Mouse (Mus musculus): Measurements from ENCODE around the gene Csf2rb. TPM values are rescaled to one million over a fixed set of nuclear protein-coding genes. Genes with fewer than 3 reads are reported as not detected.

Csf2rb gene
- total and polyA plus RNA-seq, 2 experiments = 1.8 to 3.6 TPM

DNA sequence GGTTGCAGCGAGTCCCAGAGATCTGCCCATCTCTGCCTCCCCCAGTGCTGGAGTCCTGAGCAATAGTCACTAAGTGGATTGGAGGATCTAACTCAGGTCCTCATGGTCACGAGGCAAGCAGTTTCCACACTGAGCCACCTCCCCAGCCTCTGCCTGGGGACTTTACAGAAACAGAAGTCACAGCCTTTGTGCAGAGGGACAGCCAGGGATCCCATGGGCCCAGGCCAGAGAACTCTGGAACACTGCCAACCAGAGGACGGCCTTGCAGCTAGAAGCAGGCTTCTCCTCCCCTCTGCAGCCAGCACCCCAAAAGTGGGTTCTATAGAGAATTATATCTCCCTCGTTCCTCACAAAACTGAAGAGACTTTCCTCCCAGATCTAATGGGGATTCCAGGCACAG is 76.4 kb downstream of the Csf2rb start:
- 13% methylated on average over 4 of the region's 4 CpGs for WGBS
- no peak overlapping the region for H3K4me3 ChIP-seq (ENCODE audit: insufficient read depth, low read depth, low read length)
- peak overlapping the region; percentile 25 for H3K9ac ChIP-seq (ENCODE audit: low read depth, low read length)
- no peaks in the 10 kb centered on the region for H3K27me3 ChIP-seq (ENCODE audit: control insufficient read depth, insufficient read depth, low read length)
- no peak for TF ChIP-seq POLR2A (IDR thresholded peaks at IDR 0.05; ENCODE audit: extremely low read depth, insufficient read depth, low read length)
- TF ChIP-seq CTCF (IDR thresholded peaks at IDR 0.05; ENCODE audit: low read depth, low read length) = no peak
- peak overlapping the region; percentile 53 for H3K27ac ChIP-seq (replicated peaks; ENCODE audit: insufficient read depth, low read depth, low read length)
- peak; percentile 86 for DNase-seq (ENCODE audit: extremely low read depth, low read depth, low spot score)
- H3K79me2 ChIP-seq (ENCODE audit: control insufficient read depth, insufficient read depth, low read length) = peaks cover 15% of the 10 kb centered on the region; the same call in 1 of the 2 replicates
- 0 out of 2 replicates have a peak, but pooled peaks cover 3% of the 10 kb centered on the region for H3K36me3 ChIP-seq (ENCODE audit: control insufficient read depth, insufficient read depth, low read length)
- H3K4me1 ChIP-seq (ENCODE audit: control insufficient read depth, insufficient read depth, low read length) = peaks cover 11% of the 10 kb centered on the region

DNA sequence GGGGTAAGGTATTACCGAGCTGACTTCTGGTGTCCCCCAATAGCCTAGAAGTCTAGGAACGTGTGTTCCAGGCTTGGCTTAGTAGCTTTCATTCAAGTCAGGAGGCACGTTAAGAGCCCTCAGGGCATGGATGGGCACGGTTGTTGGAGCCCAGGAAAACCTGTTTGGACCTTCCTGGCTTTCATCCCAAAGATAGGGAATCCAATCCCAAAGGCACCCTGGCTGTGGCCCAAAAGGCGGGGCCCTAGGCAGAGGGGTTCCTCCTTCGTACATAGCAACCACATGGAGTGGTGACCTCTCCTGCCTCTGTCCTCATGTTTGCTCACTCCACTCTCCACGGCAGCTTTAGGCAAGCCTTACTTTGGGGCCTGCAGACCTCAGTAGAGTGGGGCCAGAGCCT is 76.9 kb downstream of the Csf2rb start:
- H3K27ac ChIP-seq (replicated peaks; ENCODE audit: insufficient read depth, low read depth, low read length) = peak overlapping the region; percentile 90
- H3K79me2 ChIP-seq (ENCODE audit: control insufficient read depth, insufficient read depth, low read length) = peaks cover 18% of the 10 kb centered on the region; the same call in 1 of the 2 replicates
- WGBS = 15% methylated on average over 7 of the region's 7 CpGs
- H3K9ac ChIP-seq (ENCODE audit: low read depth, low read length) = peak overlapping the region; percentile 56
- TF ChIP-seq POLR2A (IDR thresholded peaks at IDR 0.05; ENCODE audit: extremely low read depth, insufficient read depth, low read length) (no peak), CTCF (IDR thresholded peaks at IDR 0.05; ENCODE audit: low read depth, low read length) (no peak)
- H3K4me3 ChIP-seq (ENCODE audit: insufficient read depth, low read depth, low read length) = no peak overlapping the region; the same call in 1 of the 2 replicates
- H3K27me3 ChIP-seq (ENCODE audit: control insufficient read depth, insufficient read depth, low read length) = no peaks in the 10 kb centered on the region
- peaks cover 11% of the 10 kb centered on the region for H3K4me1 ChIP-seq (ENCODE audit: control insufficient read depth, insufficient read depth, low read length)
- peak; percentile 94 for DNase-seq (ENCODE audit: extremely low read depth, low read depth, low spot score)
- H3K36me3 ChIP-seq (ENCODE audit: control insufficient read depth, insufficient read depth, low read length) = 0 out of 2 replicates have a peak, but pooled peaks cover 3% of the 10 kb centered on the region

DNA sequence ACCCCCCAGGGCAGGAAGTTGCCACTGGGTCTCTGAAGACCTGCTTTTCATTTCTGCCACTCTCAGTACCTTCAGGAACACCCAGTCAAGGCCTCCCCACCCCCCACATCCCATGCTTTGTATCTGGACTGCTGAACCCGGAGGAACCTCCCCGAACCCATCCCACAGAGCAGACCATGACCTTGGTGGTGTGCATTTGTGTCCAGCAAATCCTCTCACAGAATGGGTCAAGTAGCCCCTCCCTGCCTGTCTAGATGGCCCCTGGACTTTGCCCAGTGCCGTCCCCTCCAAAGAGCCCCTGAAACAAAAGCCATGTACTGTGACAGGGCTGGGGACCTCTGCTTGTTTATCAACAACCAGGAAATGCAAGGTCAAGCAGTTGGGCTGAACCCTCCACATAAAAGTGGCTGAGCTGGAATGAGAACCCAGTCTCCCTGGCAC is 77.8 kb downstream of the Csf2rb start:
- peak overlapping the region; percentile 90 for H3K27ac ChIP-seq (replicated peaks; ENCODE audit: insufficient read depth, low read depth, low read length)
- peak overlapping the region; percentile 56 for H3K9ac ChIP-seq (ENCODE audit: low read depth, low read length)
- H3K4me3 ChIP-seq (ENCODE audit: insufficient read depth, low read depth, low read length) = peak overlapping the region; percentile 51
- H3K79me2 ChIP-seq (ENCODE audit: control insufficient read depth, insufficient read depth, low read length) = peaks cover 21% of the 10 kb centered on the region; the same call in 1 of the 2 replicates
- DNase-seq (ENCODE audit: extremely low read depth, low read depth, low spot score) = peak; percentile 90
- H3K4me1 ChIP-seq (ENCODE audit: control insufficient read depth, insufficient read depth, low read length) = peaks cover 17% of the 10 kb centered on the region
- no peaks in the 10 kb centered on the region for H3K27me3 ChIP-seq (ENCODE audit: control insufficient read depth, insufficient read depth, low read length)
- 6% methylated on average over 3 of the region's 3 CpGs for WGBS
- H3K36me3 ChIP-seq (ENCODE audit: control insufficient read depth, insufficient read depth, low read length) = 0 out of 2 replicates have a peak, but pooled peaks cover 3% of the 10 kb centered on the region
- TF ChIP-seq CTCF (IDR thresholded peaks at IDR 0.05; ENCODE audit: low read depth, low read length) (no peak), POLR2A (IDR thresholded peaks at IDR 0.05; ENCODE audit: extremely low read depth, insufficient read depth, low read length) (no peak)

Other genes with a start within 250 kb of the Csf2rb start
- not detected in 2 replicates for gene Cacng2, start 205.7 kb upstream of the Csf2rb start, total RNA-seq (2014; rRNA removed)
- gene Cacng2, start 205.7 kb upstream of the Csf2rb start, polyA plus RNA-seq (2012; rRNA removed) = not detected in 2 replicates
- gene Ift27, start 151.6 kb upstream of the Csf2rb start, total RNA-seq (2014; rRNA removed) = 5.9 and 6.6 TPM in 2 replicates
- 16.7 and 17.2 TPM in 2 replicates for gene Ift27, start 151.6 kb upstream of the Csf2rb start, polyA plus RNA-seq (2012; rRNA removed)
- gene Pvalb, start 119.4 kb upstream of the Csf2rb start, total RNA-seq (2014; rRNA removed) = 1.5 TPM in 1 of 2 replicates, not detected in the other
- gene Pvalb, start 119.4 kb upstream of the Csf2rb start, polyA plus RNA-seq (2012; rRNA removed) = not detected in 2 replicates
- 2.1 and 3.2 TPM in 2 replicates for gene Ncf4, start 81.0 kb upstream of the Csf2rb start, total RNA-seq (2014; rRNA removed)
- 1.8 and 2.5 TPM in 2 replicates for gene Ncf4, start 81.0 kb upstream of the Csf2rb start, polyA plus RNA-seq (2012; rRNA removed)
- 0.37 and 0.54 TPM in 2 replicates for gene Csf2rb2, start 20.0 kb upstream of the Csf2rb start, total RNA-seq (2014; rRNA removed)
- 0.47 and 1.1 TPM in 2 replicates for gene Csf2rb2, start 20.0 kb upstream of the Csf2rb start, polyA plus RNA-seq (2012; rRNA removed)
- gene Tex33, start 70.2 kb downstream of the Csf2rb start, total RNA-seq (2014; rRNA removed) = not detected in 2 replicates
- gene Tex33, start 70.2 kb downstream of the Csf2rb start, polyA plus RNA-seq (2012; rRNA removed) = not detected in 2 replicates
- gene Tst, start 80.2 kb downstream of the Csf2rb start, total RNA-seq (2014; rRNA removed) = 303 and 343 TPM in 2 replicates
- gene Tst, start 80.2 kb downstream of the Csf2rb start, polyA plus RNA-seq (2012; rRNA removed) = 621 and 686 TPM in 2 replicates
- 86.0 and 106 TPM in 2 replicates for gene Mpst, start 80.7 kb downstream of the Csf2rb start, total RNA-seq (2014; rRNA removed)
- gene Mpst, start 80.7 kb downstream of the Csf2rb start, polyA plus RNA-seq (2012; rRNA removed) = 377 and 408 TPM in 2 replicates
- 1.2 and 2.6 TPM in 2 replicates for gene Kctd17, start 102.8 kb downstream of the Csf2rb start, total RNA-seq (2014; rRNA removed)
- 8.6 and 10.4 TPM in 2 replicates for gene Kctd17, start 102.8 kb downstream of the Csf2rb start, polyA plus RNA-seq (2012; rRNA removed)
- 188 and 242 TPM in 2 replicates for gene Tmprss6, start 142.9 kb downstream of the Csf2rb start, total RNA-seq (2014; rRNA removed)
- 514 and 542 TPM in 2 replicates for gene Tmprss6, start 142.9 kb downstream of the Csf2rb start, polyA plus RNA-seq (2012; rRNA removed)
- gene Il2rb, start 169.5 kb downstream of the Csf2rb start, total RNA-seq (2014; rRNA removed) = 0.83 and 1.1 TPM in 2 replicates
- gene Il2rb, start 169.5 kb downstream of the Csf2rb start, polyA plus RNA-seq (2012; rRNA removed) = 2.4 and 4.0 TPM in 2 replicates
- gene C1qtnf6, start 205.7 kb downstream of the Csf2rb start, total RNA-seq (2014; rRNA removed) = 0.28 and 0.54 TPM in 2 replicates
- 2.2 and 2.5 TPM in 2 replicates for gene C1qtnf6, start 205.7 kb downstream of the Csf2rb start, polyA plus RNA-seq (2012; rRNA removed)
- under 0.01 TPM in 1 of 2 replicates, not detected in the other for gene Sstr3, start 218.9 kb downstream of the Csf2rb start, total RNA-seq (2014; rRNA removed)
- gene Sstr3, start 218.9 kb downstream of the Csf2rb start, polyA plus RNA-seq (2012; rRNA removed) = not detected in 2 replicates
- 2.8 and 4.5 TPM in 2 replicates for gene Rac2, start 247.0 kb downstream of the Csf2rb start, total RNA-seq (2014; rRNA removed)
- gene Rac2, start 247.0 kb downstream of the Csf2rb start, polyA plus RNA-seq (2012; rRNA removed) = 30.8 and 35.9 TPM in 2 replicates